ENCODE assay signal across 8 mouse cellular contexts in the genomic region with DNA sequence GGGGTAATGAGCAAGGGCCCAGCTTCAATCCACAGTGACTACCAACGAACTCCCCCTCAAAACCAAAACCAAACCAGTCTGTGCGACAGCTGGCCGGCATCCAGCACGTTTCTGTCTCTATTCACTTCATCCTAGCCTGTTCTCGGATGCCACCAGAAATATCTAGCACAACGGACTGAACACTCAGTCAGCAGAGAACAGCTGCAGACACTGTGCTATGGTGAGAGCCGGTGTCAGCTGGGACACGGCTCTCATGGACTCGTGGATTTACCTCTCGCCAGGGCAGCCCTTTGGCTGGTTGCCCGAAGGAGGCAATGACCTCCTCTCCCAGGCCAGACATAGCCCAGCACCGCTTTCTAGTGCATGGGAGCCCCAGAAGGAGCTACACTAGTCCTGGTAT.
A peak's percentile ranks its signal among the peaks of the same experiment; 100 is the strongest.
DNase-seq lines count a peak whose midpoint lies in the region; ATAC-seq lines count a peak whose summit lies in the region.

No protein-coding gene starts in this region.

- DNase-seq in frontal cortex, adult 2 months (ENCODE audit: extremely low spot score in 1 of 2, low spot score in 1 of 2), result peak; percentile 40 to 77
- DNase-seq in frontal cortex, postnatal 14 days (ENCODE audit: low spot score in 2 of 2), result no peak
- DNase-seq in heart, postnatal 4 days, result peak; percentile 52
- peak; percentile 47 for DNase-seq in left cerebral cortex, postnatal 4 days
- peak; percentile 57 for DNase-seq in testis, postnatal 10 days (ENCODE audit: low spot score)
- no peak for DNase-seq in embryo, embryonic 11 days
- DNase-seq in spleen, adult 18-20 months, result no peak

- no peak overlapping the region for H3K4me3 ChIP-seq in embryonic facial prominence, embryonic 12.5 days

- intact Hi-C loops in left cerebral cortex, postnatal 4 days (cut with DNase I), result no loop called here

- H3K9me3 ChIP-seq in embryonic facial prominence, embryonic 12.5 days, result no peaks in the 10 kb centered on the region

- no peaks in the 10 kb centered on the region for H3K36me3 ChIP-seq in embryonic facial prominence, embryonic 12.5 days

- WGBS in embryonic facial prominence, embryonic 12.5 days, result 73% methylated on average over 12 of the region's 12 CpGs

- H3K4me2 ChIP-seq in embryonic facial prominence, embryonic 12.5 days (replicated peaks), result no peak overlapping the region

- ATAC-seq in embryonic facial prominence, embryonic 12.5 days (ENCODE audit: insufficient number of reproducible peaks, insufficient read depth, low FRiP score, low TSS enrichment), result no peak

- 0 out of 2 replicates have a peak overlapping the region, but pooled peaks have one; percentile 30 for H3K27ac ChIP-seq in embryonic facial prominence, embryonic 12.5 days

- H3K9ac ChIP-seq in embryonic facial prominence, embryonic 12.5 days, result no peak overlapping the region

- H3K4me1 ChIP-seq in embryonic facial prominence, embryonic 12.5 days, result peaks cover 55% of the 10 kb centered on the region

- no peaks in the 10 kb centered on the region for H3K27me3 ChIP-seq in embryonic facial prominence, embryonic 12.5 days

Comparison
In these comparisons a context has a peak if more than half of its experiments do, and no peak if none do; other contexts are left out.
1. DNase-seq: peak in frontal cortex, adult 2 months (2 of 2), heart, postnatal 4 days (single experiment), left cerebral cortex, postnatal 4 days (single experiment) and testis, postnatal 10 days (single experiment); none in frontal cortex, postnatal 14 days (0 of 2), embryo, embryonic 11 days (single experiment) and spleen, adult 18-20 months (0 of 2).